Mouse (Mus musculus): ENCODE measurements at regions not wholly inside any gene's neighbourhood (a gene's known extent, or its start where the extent isn't known, plus 50 kb on each side); places are given as distances from the start of the nearest gene placed in this dataset.

DNA sequence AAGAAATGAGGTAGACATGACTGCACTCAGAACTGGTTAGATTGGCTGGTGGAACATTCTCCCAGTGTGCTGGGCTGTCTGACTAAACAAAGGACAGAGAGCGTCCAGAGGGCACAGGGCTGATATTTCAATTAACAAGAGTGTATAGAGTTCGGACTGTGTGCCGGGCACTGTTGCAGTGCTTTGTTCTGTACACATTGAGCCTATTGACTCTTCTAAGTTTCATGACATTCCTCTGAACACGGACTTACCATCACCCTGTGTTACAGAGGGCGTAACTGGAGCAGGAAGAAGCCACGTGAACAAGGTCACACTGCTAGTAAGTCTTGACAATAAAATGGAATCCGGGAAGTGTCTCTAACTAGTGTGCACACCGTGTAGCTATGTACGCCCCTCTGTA lies 92.1 kb upstream of the Barx2 start:
- no peak for DNase-seq (ENCODE audit: low spot score)

GRCm38 (mm10) chr9:32006350-32006749 lies 93.1 kb upstream of the Barx2 start:
- DNase-seq (ENCODE audit: low spot score) = no peak

GRCm38 (mm10) chr9:32010953-32011770 lies 97.9 kb upstream of the Barx2 start:
- peak; percentile 18 for DNase-seq (ENCODE audit: low spot score)

- no peak for DNase-seq (ENCODE audit: low spot score)
These were observed 99.7 kb upstream of the Arhgap32 start for GRCm38 (mm10) chr9:32016286-32016685.

- no peak for DNase-seq (ENCODE audit: low spot score)
These were observed 97.9 kb upstream of the Arhgap32 start for GRCm38 (mm10) chr9:32018020-32018419.

GRCm38 (mm10) chr9:32019786-32020185 lies 96.2 kb upstream of the Arhgap32 start:
- no peak for DNase-seq (ENCODE audit: low spot score)

DNA sequence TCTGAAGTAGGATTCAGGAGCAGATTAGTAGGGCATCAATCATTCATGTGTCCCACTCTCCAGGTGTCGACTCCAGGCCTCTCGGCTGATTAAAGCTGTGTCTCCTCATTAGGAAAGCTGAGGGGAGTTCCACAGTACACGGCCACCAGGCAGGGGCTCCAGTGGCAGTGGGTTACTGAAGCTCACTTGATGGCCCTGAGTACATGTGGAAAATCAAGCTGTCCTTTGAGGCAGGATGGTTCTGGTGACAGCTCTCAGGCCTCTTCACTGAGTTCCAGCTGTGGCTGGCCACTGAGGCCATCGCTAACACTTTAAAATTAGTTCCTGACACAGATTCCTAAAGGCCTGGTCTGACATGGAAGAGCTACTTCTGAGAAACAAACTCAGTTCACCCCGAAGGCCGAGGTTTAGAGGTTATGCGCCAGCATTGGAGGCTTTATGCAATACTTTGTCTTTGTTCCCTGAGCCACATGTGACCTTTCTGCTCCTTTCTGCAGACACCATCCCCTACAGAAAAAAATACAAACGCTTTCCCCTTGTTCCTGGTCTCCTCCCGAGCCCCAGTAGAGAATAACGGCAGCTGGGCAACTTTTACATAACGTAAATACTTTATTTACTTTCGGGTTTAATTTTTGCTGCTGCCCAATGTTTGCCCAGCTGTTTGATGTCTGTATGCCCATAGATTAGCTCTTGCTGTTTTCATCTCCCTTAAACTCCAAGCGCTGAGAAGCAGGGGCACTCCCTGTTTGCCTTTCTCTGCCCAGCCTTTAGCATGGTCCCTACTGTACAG lies 94.8 kb upstream of the Arhgap32 start:
- DNase-seq (ENCODE audit: low spot score) = peak; percentile 26

GRCm38 (mm10) chr9:32021755-32022154 lies 94.2 kb upstream of the Arhgap32 start:
- no peak for DNase-seq (ENCODE audit: low spot score)

GRCm38 (mm10) chr9:32022996-32023395 lies 92.9 kb upstream of the Arhgap32 start:
- no peak for DNase-seq (ENCODE audit: low spot score)

DNA sequence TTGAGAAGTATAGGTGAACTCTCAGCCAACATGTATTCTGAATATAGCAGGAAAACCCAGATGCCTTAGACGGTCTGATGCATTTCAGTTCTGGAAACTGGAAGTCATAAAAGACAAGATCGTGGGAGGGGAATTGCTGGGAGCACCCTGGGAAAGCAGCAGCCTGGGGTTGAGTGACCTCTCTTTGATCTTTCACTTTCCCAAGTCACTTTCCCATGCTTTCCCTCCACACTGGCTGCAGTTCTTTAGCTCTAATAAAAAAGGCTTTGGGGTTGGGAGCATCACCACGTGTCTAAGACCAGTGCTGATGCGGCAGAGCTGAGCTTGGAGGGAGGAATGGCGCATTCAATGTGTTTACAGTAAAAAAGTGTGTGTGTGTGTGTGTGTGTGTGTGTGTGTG lies 91.2 kb upstream of the Arhgap32 start:
- peak; percentile 19 for DNase-seq (ENCODE audit: low spot score)

- peak; percentile 35 for DNase-seq (ENCODE audit: low spot score)
These were observed 88.0 kb upstream of the Arhgap32 start for GRCm38 (mm10) chr9:32027962-32028361.

- no peak for DNase-seq (ENCODE audit: low spot score)
These were observed 86.9 kb upstream of the Arhgap32 start for GRCm38 (mm10) chr9:32029001-32029400.

DNA sequence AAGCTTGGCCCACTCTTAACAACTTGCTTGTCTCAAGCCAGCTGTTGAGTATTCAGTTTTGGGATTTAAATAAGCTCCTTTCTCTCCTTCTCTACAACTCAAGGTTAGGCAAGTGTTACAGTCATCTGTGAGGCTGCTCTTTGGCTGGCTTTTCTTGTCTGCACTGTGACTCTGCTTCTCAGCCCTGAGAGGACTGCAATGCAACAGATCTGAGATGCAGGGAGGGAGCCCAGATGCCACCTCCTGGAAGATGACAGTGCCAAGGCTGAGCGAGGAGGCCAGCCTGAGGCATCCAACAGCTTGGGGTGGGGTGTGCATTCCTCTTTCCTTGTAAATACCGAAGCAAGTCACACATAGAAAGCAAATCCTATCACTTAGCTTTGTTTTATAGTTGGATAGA lies 86.2 kb upstream of the Arhgap32 start:
- DNase-seq (ENCODE audit: low spot score) = no peak

GRCm38 (mm10) chr9:32030203-32030602 lies 85.7 kb upstream of the Arhgap32 start:
- DNase-seq (ENCODE audit: low spot score) = no peak

DNA sequence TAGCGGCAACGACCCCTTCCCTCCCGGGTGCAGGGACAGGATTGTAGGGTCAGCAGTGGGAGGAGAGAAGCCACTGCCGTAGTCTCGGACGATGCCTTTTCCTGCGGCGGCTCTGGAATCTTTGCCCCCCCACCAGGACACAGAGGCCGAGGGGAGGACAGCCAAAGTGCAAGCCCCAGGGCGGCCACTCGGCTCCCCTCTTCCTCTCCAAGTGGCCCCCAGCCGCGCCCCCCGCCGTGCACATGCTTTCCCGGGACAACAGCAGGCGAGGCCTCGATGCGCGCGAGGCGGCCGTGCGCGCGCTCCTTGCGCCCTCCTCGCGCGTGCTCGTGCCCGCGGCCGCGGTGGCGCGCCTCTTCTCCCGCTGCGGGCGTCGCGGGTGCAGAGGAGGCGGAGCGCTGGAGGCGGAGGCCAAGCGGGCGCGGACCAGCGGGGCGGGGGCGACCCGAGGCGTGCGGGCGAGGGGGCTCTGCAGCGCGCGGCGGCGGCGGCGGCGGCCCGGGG lies 83.9 kb upstream of the Arhgap32 start:
- peak; percentile 71 for DNase-seq (ENCODE audit: low spot score)

DNA sequence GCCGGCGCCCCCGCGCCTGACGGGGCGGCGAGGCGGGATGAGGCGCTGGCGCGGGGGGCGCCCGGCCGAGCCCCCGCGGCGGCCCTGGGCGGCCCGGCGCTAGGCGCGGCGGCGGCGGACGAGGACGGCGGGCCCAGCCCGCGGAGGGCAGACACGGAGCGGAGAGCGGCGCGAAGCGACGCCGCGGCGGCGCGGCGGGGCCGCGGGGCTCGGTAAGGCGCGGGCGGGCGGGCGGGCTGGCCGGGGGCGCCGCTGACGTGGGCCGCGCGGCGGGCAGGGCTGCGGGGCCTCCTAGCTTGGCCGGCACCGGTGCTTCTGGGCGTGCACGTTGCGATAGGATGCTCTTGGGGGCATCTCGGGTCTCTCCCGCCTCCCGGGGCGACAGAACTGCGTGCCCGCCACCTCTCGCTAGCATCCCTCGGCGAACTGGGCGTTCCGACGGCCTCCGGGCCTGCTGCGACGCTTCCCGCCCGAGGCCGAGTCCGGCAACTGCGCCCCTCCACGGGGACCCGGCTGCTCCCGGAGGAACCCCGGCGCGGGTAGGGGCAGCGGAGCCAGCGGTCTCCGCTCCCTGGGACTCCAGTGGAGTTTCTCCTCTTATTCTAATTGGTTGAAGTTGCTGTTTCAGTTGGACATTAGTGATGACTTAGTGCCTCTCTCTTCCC lies 83.3 kb upstream of the Arhgap32 start:
- no peak for DNase-seq (ENCODE audit: low spot score)

- no peak for DNase-seq (ENCODE audit: low spot score)
These were observed 82.0 kb upstream of the Arhgap32 start for GRCm38 (mm10) chr9:32033937-32034336.

DNA sequence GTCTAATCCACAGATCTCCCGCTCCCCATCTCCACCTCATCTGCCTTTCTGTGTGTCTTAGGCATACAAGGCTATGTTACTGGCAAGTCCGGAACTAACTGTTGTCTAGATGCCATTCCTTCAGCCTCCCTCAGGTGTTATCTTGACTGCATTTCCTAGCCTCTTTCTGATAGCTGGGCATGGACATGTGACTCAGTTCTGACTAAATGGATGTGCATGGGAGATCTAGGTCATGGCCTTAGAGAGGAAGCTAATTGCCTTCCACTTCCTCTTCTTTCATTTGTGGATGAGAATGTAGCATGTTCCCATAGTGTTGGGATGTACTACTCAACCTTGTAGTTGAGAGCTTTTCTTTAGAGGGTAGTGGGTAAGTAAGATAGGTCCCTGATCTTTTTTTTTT lies 75.9 kb upstream of the Arhgap32 start:
- DNase-seq (ENCODE audit: low spot score) = no peak

DNA sequence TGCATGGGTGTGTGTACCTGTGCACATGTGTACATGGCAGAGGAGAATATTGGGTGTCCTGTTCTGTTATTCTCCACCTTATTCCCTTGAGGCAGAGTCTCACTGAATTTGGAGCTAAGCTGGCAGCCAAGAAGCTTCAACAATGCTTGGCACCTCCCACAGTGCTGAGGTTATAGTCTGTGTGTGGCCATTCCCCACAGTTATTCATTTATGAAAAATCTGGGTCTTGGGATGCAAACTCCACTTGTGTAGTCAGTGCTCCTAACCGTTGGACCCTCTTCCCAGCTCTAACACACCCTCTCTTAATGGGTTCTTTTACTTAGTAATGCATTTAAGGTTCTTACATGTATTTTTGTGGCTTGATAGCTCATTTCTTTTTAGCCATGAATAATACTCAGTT lies 72.6 kb upstream of the Arhgap32 start:
- no peak for DNase-seq (ENCODE audit: low spot score)

- no peak for DNase-seq (ENCODE audit: low spot score)
These were observed 69.1 kb upstream of the Arhgap32 start for GRCm38 (mm10) chr9:32046791-32047190.

DNA sequence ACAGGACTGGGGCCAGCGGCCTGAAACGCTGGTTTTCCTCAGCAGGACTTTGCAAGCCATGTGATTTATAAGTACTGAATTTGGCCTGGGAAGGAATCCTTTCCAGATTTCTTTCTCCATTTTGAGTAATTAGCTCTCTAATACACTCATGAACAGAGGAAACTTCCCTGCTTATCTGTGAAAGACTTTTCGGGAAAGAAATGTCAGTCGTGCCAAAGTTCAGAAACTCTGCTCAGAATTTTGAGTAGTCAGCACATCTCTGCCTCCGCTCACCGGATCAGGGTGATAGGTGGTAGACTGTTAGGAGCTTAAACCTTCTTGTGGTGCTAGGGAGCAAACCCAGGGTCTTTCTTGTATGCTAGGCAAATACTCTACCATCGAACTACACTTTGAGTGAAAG lies 67.0 kb upstream of the Arhgap32 start:
- DNase-seq (ENCODE audit: low spot score) = no peak

- no peak for DNase-seq (ENCODE audit: low spot score)
These were observed 66.4 kb upstream of the Arhgap32 start for GRCm38 (mm10) chr9:32049546-32049945.
